Mouse (Mus musculus) liver, embryonic 18 days (tissue): ENCODE results near the gene A830018L16Rik. TPM values are rescaled to one million over a fixed set of nuclear protein-coding genes. Genes with fewer than 3 reads are reported as not detected.

Experiments used
- polyA plus RNA-seq: library from polyadenylated mRNA; depleted of rRNA; stranded (reverse); fragments of >200 nt; gene quantifications from 2 replicates; pipeline ENCODE4 v1.2.3, GENCODE M21; 2012; rRNA removed

The A830018L16Rik gene
- under 0.01 TPM in 1 of 2 replicates, not detected in the other for polyA plus RNA-seq

GRCm38 (mm10) chr1:11413894-11414556 is at the start of gene A830018L16Rik:
Gene A830018L16Rik (plus strand): TSS chr1:11414105.

